Mouse (Mus musculus) CH12.LX (cell line): ENCODE measurements around the gene Gria3.

ENCODE experiments used
- CHD2 ChIP-seq: IDR thresholded peaks from 2 replicates; pipeline ENCODE4 v1.6.1; 2011; ENCODE audit warnings: low read length, improper control_type of control experiment
- CTCF ChIP-seq, 2 experiments: IDR thresholded peaks in 1 of 2; conservative IDR thresholded peaks in 1 of 2; 2 replicates each; pipeline ENCODE4 v1.5.1; 2011 to 2012; ENCODE audit warnings: low read depth in 2 of 2, low read length in 2 of 2, improper control_type of control experiment in 1 of 2, inconsistent platforms in 1 of 2, mild to moderate bottlenecking in 1 of 2, moderate library complexity in 1 of 2
- E2F4 ChIP-seq: IDR thresholded peaks from 2 replicates; pipeline ENCODE4 v1.6.1; 2011; ENCODE audit warnings: low read depth, low read length, improper control_type of control experiment; ENCODE audit not compliant: insufficient replicate concordance
- EP300 ChIP-seq: IDR thresholded peaks from 2 replicates; pipeline ENCODE4 v1.6.1; 2011; ENCODE audit warnings: low read length, improper control_type of control experiment
- MAX ChIP-seq: IDR thresholded peaks from 2 replicates; pipeline ENCODE4 v1.6.1; 2011; ENCODE audit warnings: low read length, improper control_type of control experiment
- NRF1 ChIP-seq: IDR thresholded peaks from 2 replicates; pipeline ENCODE4 v1.6.1; 2014; ENCODE audit warnings: low read depth, mild to moderate bottlenecking, inconsistent platforms, low read length, improper control_type of control experiment, moderate library complexity
- POLR2A ChIP-seq: IDR thresholded peaks from 2 replicates; pipeline ENCODE4 v1.6.1; 2011; ENCODE audit warnings: low read depth, mild to moderate bottlenecking, improper control_type of control experiment, low read length
- SIN3A ChIP-seq: IDR thresholded peaks from 2 replicates; pipeline ENCODE4 v1.6.1; 2012; ENCODE audit warnings: low read length, improper control_type of control experiment, inconsistent platforms
- SMC3 ChIP-seq: IDR thresholded peaks from 2 replicates; pipeline ENCODE4 v1.6.1; 2011; ENCODE audit warnings: low read depth, low read length, improper control_type of control experiment
- USF1 ChIP-seq: IDR thresholded peaks from 2 replicates; pipeline ENCODE4 v1.6.1; 2014; ENCODE audit warnings: low read depth, mild to moderate bottlenecking, inconsistent platforms, low read length, improper control_type of control experiment
- ZC3H11A ChIP-seq: IDR thresholded peaks from 2 replicates; pipeline ENCODE4 v1.6.1; 2012; ENCODE audit warnings: low read depth, mild to moderate bottlenecking, inconsistent platforms, low read length, improper control_type of control experiment

- no peak for TF ChIP-seq EP300
- no peak for TF ChIP-seq CTCF (conservative IDR thresholded peaks at IDR 0.05 in 1 of 2, IDR thresholded peaks at IDR 0.05 in 1 of 2; ENCODE audit: low read depth in 2 of 2, low read length in 2 of 2)
- TF ChIP-seq ZC3H11A: no peak
- no peak for TF ChIP-seq MAX
- TF ChIP-seq CHD2: no peak
- TF ChIP-seq NRF1: no peak
- no peak for TF ChIP-seq E2F4
- no peak for TF ChIP-seq SMC3
- TF ChIP-seq POLR2A: no peak
- no peak for TF ChIP-seq SIN3A
- TF ChIP-seq USF1: no peak
These were observed 532 bp downstream of the Gria3 start for GRCm38 (mm10) chrX:41401186-41401585.
